In the genomic region with DNA sequence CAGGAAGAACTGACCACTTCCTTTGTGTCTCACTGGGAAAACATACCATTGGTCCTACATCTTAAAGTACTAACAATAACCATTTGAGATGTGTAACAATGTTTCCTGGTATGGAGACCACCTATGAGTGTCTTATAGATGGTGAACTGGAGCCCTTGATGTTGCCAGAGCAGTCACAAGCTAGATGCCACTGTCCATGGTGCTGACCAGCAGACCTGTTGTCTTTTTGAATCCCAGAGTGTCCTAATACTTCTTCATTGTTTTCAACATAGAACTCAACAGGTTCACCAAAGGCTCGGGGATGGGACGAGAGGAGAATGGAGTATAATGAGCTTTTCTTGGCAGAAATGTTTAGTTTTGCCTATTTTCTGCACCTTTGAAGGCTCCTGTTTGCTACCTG, we compare ENCODE assay signal across 8 mouse cellular contexts.
DNase-seq lines count a peak whose midpoint lies in the region; ATAC-seq lines count a peak whose summit lies in the region.

No protein-coding gene starts in this region.

- no peaks in the 10 kb centered on the region for H3K4me1 ChIP-seq in intestine, embryonic 14.5 days (replicated peaks; ENCODE audit: control insufficient read depth, insufficient read depth, low read length)
- no peaks in the 10 kb centered on the region for H3K4me1 ChIP-seq in intestine, embryonic 16.5 days (ENCODE audit: control insufficient read depth, insufficient read depth, low read length)
- no peaks in the 10 kb centered on the region for H3K4me1 ChIP-seq in embryonic facial prominence, embryonic 10.5 days

- H3K4me3 ChIP-seq in intestine, embryonic 14.5 days (ENCODE audit: low read depth, low read length), result no peak overlapping the region
- H3K4me3 ChIP-seq in intestine, embryonic 16.5 days (ENCODE audit: low read length), result no peak overlapping the region
- H3K4me3 ChIP-seq in embryonic facial prominence, embryonic 10.5 days, result no peak overlapping the region

- H3K4me2 ChIP-seq in intestine, embryonic 14.5 days (ENCODE audit: low read length), result no peak overlapping the region
- no peak overlapping the region for H3K4me2 ChIP-seq in intestine, embryonic 16.5 days (ENCODE audit: low read depth, low read length)

- no peak for ATAC-seq in intestine, embryonic 14.5 days (replicated peaks; ENCODE audit: low FRiP score, low TSS enrichment, low read depth)
- ATAC-seq in intestine, embryonic 16.5 days, result no peak
- ATAC-seq in megakaryocyte, adult 5-6 weeks (ENCODE audit: poor library complexity, severe bottlenecking), result no peak

- H3K9ac ChIP-seq in intestine, embryonic 14.5 days (ENCODE audit: low read length), result no peak overlapping the region
- no peak overlapping the region for H3K9ac ChIP-seq in intestine, embryonic 16.5 days (ENCODE audit: low read depth, low read length)

- H3K36me3 ChIP-seq in intestine, embryonic 14.5 days (ENCODE audit: control insufficient read depth, insufficient read depth, low read length), result no peaks in the 10 kb centered on the region
- H3K36me3 ChIP-seq in intestine, embryonic 16.5 days (ENCODE audit: control insufficient read depth, insufficient read depth, low read length), result no peaks in the 10 kb centered on the region
- H3K36me3 ChIP-seq in embryonic facial prominence, embryonic 10.5 days (replicated peaks), result no peaks in the 10 kb centered on the region

- H3K27ac ChIP-seq in intestine, embryonic 14.5 days (ENCODE audit: low read depth), result no peak overlapping the region
- H3K27ac ChIP-seq in intestine, embryonic 16.5 days (ENCODE audit: low read length), result no peak overlapping the region
- H3K27ac ChIP-seq in embryonic facial prominence, embryonic 10.5 days (replicated peaks), result no peak overlapping the region

- H3K27me3 ChIP-seq in intestine, embryonic 14.5 days (replicated peaks; ENCODE audit: control insufficient read depth, insufficient read depth, low read length), result no peaks in the 10 kb centered on the region
- H3K27me3 ChIP-seq in intestine, embryonic 16.5 days (replicated peaks; ENCODE audit: control insufficient read depth, insufficient read depth, low read length), result no peaks in the 10 kb centered on the region
- H3K27me3 ChIP-seq in embryonic facial prominence, embryonic 10.5 days (replicated peaks; ENCODE audit: low read depth, poor library complexity, severe bottlenecking), result no peaks in the 10 kb centered on the region

- WGBS in intestine, embryonic 14.5 days, result 74% methylated on average over 2 of the region's 2 CpGs
- WGBS in intestine, embryonic 16.5 days, result 59% methylated on average over 2 of the region's 2 CpGs
- WGBS in embryonic facial prominence, embryonic 10.5 days, result 67% methylated on average over 2 of the region's 2 CpGs

- H3K9me3 ChIP-seq in intestine, embryonic 14.5 days (ENCODE audit: control insufficient read depth, low read length), result no peaks in the 10 kb centered on the region
- no peaks in the 10 kb centered on the region for H3K9me3 ChIP-seq in intestine, embryonic 16.5 days (ENCODE audit: control insufficient read depth, low read length)
- H3K9me3 ChIP-seq in embryonic facial prominence, embryonic 10.5 days, result no peaks in the 10 kb centered on the region

- DNase-seq in intestine, embryonic 14.5 days (ENCODE audit: low spot score), result peak; percentile 85
- peak; percentile 8 for DNase-seq in urinary bladder, postnatal 14 days (ENCODE audit: low spot score)
- no peak for DNase-seq in urinary bladder, postnatal 36 days (ENCODE audit: low spot score in 2 of 2)
- peak; percentile 64 for DNase-seq in embryonic facial prominence, embryonic 10.5 days (ENCODE audit: low spot score)
- no peak for DNase-seq in layer of hippocampus, postnatal 10 days (ENCODE audit: low spot score in 2 of 2)
- no peak for DNase-seq in urinary bladder, postnatal 4 days (ENCODE audit: low spot score in 2 of 2)

Comparison
In these comparisons a context has a peak if more than half of its experiments do, and no peak if none do; other contexts are left out.
1. DNase-seq: peak in intestine, embryonic 14.5 days (single experiment), urinary bladder, postnatal 14 days (single experiment) and embryonic facial prominence, embryonic 10.5 days (single experiment); none in urinary bladder, postnatal 36 days (0 of 2), layer of hippocampus, postnatal 10 days (0 of 2) and urinary bladder, postnatal 4 days (0 of 2).